Mouse (Mus musculus) lung, embryonic 14.5 days (tissue): Measurements from ENCODE around the gene Rnaseh1. TPM values are rescaled to one million over a fixed set of nuclear protein-coding genes. Genes with fewer than 3 reads are reported as not detected.

Experiments used
- ATAC-seq: fragments of 200-750 bp; cut with Nextera tagmentation; 2 replicates; pipeline ENCODE4 v1.8.0; 2017; ENCODE audit warnings: mild to moderate bottlenecking, moderate TSS enrichment, moderate library complexity; ENCODE audit not compliant: insufficient read depth
- DNase-seq: peaks from one replicate; pipeline ENCODE4 v3.0.0-alpha.2; 2015
- H3K27ac ChIP-seq: fragments of 300-500 bp; sonication (generic); 2 replicates; pipeline ENCODE4 v1.5.1; 2014; ENCODE audit warnings: low read depth, mild to moderate bottlenecking, moderate library complexity
- H3K27me3 ChIP-seq: fragments of 300-500 bp; sonication (generic); 2 replicates; pipeline ENCODE4 v1.6.1; 2014; ENCODE audit warnings: low read length, control low read depth; ENCODE audit not compliant: insufficient read depth
- H3K36me3 ChIP-seq: fragments of 300-500 bp; sonication (generic); 2 replicates; pipeline ENCODE4 v1.6.1; 2014; ENCODE audit warnings: control low read depth; ENCODE audit not compliant: insufficient read depth
- H3K4me1 ChIP-seq: fragments of 300-500 bp; sonication (generic); 2 replicates; pipeline ENCODE4 v1.6.1; 2014; ENCODE audit warnings: antibody characterized with exemption, control low read depth; ENCODE audit not compliant: insufficient read depth
- H3K4me2 ChIP-seq: fragments of 300-500 bp; sonication (generic); 2 replicates; pipeline ENCODE4 v1.6.1; 2014; ENCODE audit warnings: mild to moderate bottlenecking
- H3K4me3 ChIP-seq: fragments of 300-500 bp; sonication (generic); 2 replicates; pipeline ENCODE4 v1.5.1; 2014; ENCODE audit warnings: low read depth, low read length
- H3K9ac ChIP-seq: fragments of 300-500 bp; sonication (generic); 2 replicates; pipeline ENCODE4 v1.6.1; 2014
- H3K9me3 ChIP-seq: fragments of 300-500 bp; sonication (generic); 2 replicates; pipeline ENCODE4 v1.6.1; 2016; ENCODE audit warnings: low read depth, low read length, control low read depth
- CTCF ChIP-seq: IDR thresholded peaks from 2 replicates; pipeline ENCODE4 v1.5.1; 2016; ENCODE audit warnings: antibody characterized with exemption, low read depth
- WGBS: fragments of 180-500 bp; shearing (Covaris S2); extraction: QIAGEN DNeasy Blood & Tissue Kit; methylation state at CpG from one replicate; pipeline ENCODE4 v1.1.7; 2014; 5-methylcytosine and 5-hydroxymethylcytosine counted together
- polyA plus RNA-seq: library from polyadenylated mRNA; unstranded; fragments of >200 nt; fragmentation: Nextera tagmentation; extraction: Ambion mirVana; gene quantifications from 2 replicates; pipeline ENCODE4 v1.2.1, GENCODE M21; 2014

Gene Rnaseh1
- polyA plus RNA-seq, 1 experiment from 2014 or later: 32.8 TPM

DNA sequence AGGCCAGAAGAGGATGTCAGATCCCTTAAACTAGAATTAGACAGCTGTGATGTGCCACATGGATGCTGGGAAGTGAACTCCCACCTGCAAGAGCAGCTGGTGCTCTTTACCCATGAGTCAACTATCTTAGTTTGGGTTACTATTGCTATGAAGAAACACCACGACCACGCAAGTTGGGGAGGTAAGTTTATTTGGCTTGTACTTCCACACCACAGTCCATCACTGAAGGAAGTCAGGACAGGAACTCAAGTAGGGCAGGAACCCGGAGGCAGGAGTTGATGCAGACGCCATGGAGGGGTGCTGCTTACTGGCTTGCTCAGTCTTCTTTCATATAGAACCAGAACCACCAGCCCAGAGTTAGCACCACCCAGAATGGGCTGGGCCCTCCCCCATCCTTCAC, 22.3 kb upstream of the Rnaseh1 start:
- no peak overlapping the region for H3K4me3 ChIP-seq
- H3K4me1 ChIP-seq: peaks cover 7% of the 10 kb centered on the region; the same call in 1 of the 2 replicates
- DNase-seq (no peak), ATAC-seq (no peak)
- H3K27ac ChIP-seq: no peak overlapping the region
- no peaks in the 10 kb centered on the region for H3K27me3 ChIP-seq
- no peak overlapping the region for H3K9ac ChIP-seq
- H3K36me3 ChIP-seq: peaks cover 42% of the 10 kb centered on the region
- no peaks in the 10 kb centered on the region for H3K9me3 ChIP-seq
- no peak overlapping the region for H3K4me2 ChIP-seq
- TF ChIP-seq CTCF: no peak
- WGBS: 38% methylated on average over 4 of the region's 4 CpGs

DNA sequence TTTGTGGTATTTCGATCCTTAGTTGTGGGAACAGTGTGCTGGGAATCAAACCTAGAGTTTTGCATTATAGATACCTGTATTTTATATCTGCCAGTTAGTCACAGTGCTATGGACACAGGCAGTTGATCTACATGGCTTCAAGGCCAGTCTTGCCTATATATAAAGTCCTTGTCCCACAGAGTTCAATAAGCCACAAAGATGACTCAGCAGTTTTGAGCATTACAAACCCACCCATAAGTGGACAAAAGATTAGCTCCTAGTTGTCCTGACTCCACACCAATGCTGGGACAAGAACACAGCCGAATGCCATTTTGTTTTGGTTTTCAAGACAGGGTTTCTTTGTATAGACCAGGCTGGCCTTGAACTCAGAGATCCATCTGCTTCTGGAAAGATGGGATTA, 21.0 kb upstream of the Rnaseh1 start:
- Histone ChIP-seq H3K27me3 (no peaks in the 10 kb centered on the region), H3K27ac (no peak overlapping the region), H3K4me3 (no peak overlapping the region), H3K4me2 (no peak overlapping the region), H3K9ac (no peak overlapping the region), H3K9me3 (no peaks in the 10 kb centered on the region), H3K4me1 (no peaks in the 10 kb centered on the region), H3K36me3 (peaks cover 56% of the 10 kb centered on the region)
- 92% methylated on average over 2 of the region's 2 CpGs for WGBS
- no peak for ATAC-seq
- no peak for DNase-seq
- no peak for TF ChIP-seq CTCF

DNA sequence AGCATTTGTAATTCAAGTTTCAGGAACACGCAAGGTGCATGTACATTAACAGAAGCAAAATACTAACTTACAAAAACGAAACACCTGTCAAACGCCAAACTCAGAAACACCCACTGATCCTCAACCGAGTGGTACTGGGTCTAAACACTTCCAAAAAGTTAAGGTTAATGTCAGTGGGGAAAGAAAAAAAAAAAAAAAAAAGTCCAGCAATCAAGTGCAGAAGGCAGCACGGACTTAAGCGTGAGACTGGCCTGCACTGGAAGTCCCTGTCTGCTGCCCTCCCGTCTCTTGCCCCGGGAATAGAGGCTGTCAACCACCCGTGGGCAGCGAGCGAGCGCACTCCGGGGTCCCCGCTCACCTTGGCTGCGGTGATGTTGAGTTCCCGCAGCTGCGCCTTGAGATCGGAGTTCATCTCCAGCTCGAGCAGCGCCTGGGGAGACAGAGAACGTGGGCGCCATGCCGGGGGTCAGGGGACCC, 14.3 kb upstream of the Rnaseh1 start:
- 2% methylated on average over 23 of the region's 23 CpGs for whole genome bisulfite sequencing
- no peak for TF ChIP-seq CTCF
- ATAC-seq: peak; percentile 12; the same call in 1 of the 2 replicates
- H3K9ac ChIP-seq: peak overlapping the region; percentile 99
- H3K9me3 ChIP-seq: no peaks in the 10 kb centered on the region
- peak; percentile 45 for DNase-seq
- H3K27me3 ChIP-seq: no peaks in the 10 kb centered on the region
- peak overlapping the region; percentile 90 for H3K27ac ChIP-seq
- peaks cover 48% of the 10 kb centered on the region for H3K36me3 ChIP-seq
- H3K4me3 ChIP-seq: peak overlapping the region; percentile 86
- H3K4me2 ChIP-seq: peak overlapping the region; percentile 90
- peaks cover 2% of the 10 kb centered on the region; the same call in 1 of the 2 replicates for H3K4me1 ChIP-seq

DNA sequence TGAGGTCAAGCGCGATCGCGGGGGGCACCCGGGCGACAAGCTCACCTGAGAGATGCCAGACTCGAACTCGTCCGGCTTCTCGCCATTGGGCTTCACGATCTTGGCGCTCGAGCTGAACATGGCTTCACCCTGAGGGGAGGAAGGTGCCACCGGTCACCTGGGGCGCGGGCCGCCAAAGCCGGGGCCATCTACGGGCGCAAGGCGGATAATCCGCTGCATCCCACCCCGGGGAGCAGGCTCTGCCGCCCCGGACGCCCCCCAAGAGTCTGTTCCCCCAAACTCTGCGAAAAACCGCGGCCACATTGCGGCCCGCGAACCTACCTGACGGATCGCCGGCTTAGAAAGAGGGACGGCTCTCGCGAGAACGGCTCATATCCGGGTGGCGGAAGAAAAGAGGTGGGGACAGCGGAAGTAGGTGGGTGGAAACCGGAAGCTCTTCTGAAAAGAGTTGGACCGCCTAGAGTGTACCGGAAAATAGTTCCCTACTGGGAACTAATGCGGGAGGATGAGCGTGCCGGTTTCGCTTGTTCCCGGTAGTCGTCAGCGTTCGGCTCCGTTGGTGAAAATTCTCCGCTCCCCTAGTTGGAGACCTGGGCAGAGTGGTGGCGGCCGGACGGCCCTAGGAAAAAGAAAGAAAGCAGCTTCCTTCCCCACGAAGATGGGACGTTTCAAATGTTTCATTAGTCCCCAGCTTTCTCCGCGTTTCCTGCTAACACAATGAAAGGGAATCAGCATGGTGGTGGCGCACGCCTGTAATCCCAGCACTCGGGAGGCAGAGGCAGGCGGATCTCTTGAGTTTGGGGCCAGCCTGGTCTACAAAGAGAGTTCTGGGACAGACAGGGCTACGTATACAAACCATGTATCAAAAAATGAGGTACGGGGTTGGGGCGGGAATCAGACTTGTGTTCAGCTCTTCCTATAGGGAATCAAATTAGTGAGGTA, 13.6 kb upstream of the Rnaseh1 start, which contains the start of gene Rps7:
Gene Rps7, minus strand, starts transcription at position 419 of the 942 bp plus-strand sequence.
- Histone ChIP-seq H3K4me1 (peaks cover 2% of the 10 kb centered on the region; the same call in 1 of the 2 replicates), H3K27ac (peak within 1 kb of the TSS; percentile 90), H3K4me3 (peak within 1 kb of the TSS; percentile 86), H3K4me2 (peak within 1 kb of the TSS; percentile 90), H3K27me3 (no peaks in the 10 kb centered on the region), H3K9me3 (no peaks in the 10 kb centered on the region), H3K36me3 (peaks cover 41% of the 10 kb centered on the region), H3K9ac (peak within 1 kb of the TSS; percentile 99)
- 4% methylated on average over 68 of the region's 69 CpGs for WGBS
- DNase-seq (peak; percentile 97), ATAC-seq (peak; percentile 97)
- TF ChIP-seq CTCF: no peak

DNA sequence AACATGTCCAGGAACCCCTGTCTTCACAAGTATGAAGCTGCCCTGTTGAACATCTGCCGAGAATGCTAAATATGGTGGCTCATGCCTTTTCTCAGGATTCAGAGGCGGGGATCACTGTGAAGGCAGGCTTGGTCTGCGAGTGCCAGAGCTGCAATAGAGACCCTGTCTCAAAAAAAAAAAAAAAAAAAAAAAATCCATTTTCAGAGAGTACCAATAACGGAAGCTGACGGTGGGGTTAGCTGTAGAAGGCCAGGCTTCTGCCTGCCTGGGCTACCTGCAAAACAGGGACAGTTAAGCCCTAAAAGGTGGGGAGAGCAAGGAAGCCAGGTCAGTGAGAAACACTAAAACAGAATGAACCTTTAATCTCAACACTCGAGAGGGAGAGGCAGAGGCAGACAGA, 12.9 kb upstream of the Rnaseh1 start:
- no peak for ATAC-seq
- H3K27ac ChIP-seq: no peak overlapping the region
- peak overlapping the region; percentile 90 for H3K4me2 ChIP-seq
- TF ChIP-seq CTCF: no peak
- peaks cover 34% of the 10 kb centered on the region for H3K36me3 ChIP-seq
- H3K27me3 ChIP-seq: no peaks in the 10 kb centered on the region
- 81% methylated on average over 6 of the region's 6 CpGs for WGBS
- H3K4me3 ChIP-seq: peak overlapping the region; percentile 86
- H3K4me1 ChIP-seq: peaks cover 2% of the 10 kb centered on the region; the same call in 1 of the 2 replicates
- no peaks in the 10 kb centered on the region for H3K9me3 ChIP-seq
- no peak overlapping the region; the same call in 1 of the 2 replicates for H3K9ac ChIP-seq
- no peak for DNase-seq

DNA sequence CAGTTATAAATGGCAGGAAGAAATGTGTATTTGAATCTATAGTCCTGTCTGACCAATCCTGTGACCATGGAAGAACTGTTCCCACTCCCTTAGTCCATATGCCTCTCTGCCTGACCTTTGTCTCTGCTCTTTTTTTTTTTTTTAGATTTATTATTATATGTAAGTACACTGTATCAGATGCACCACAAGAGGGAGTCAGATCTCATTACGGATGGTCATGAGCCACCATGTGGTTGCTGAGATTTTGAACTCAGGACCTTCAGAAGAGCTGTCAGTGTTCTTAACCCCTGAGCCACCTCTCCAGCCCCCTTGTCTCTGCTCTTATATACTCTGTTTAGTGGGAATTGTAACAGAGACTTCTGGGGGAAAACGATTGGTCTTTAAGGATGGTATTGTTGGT, 10.6 kb upstream of the Rnaseh1 start:
- Histone ChIP-seq H3K4me3 (no peak overlapping the region), H3K27ac (no peak overlapping the region), H3K27me3 (no peaks in the 10 kb centered on the region), H3K36me3 (peaks cover 11% of the 10 kb centered on the region), H3K4me1 (peaks cover 2% of the 10 kb centered on the region; the same call in 1 of the 2 replicates), H3K9ac (no peak overlapping the region), H3K4me2 (no peak overlapping the region), H3K9me3 (no peaks in the 10 kb centered on the region)
- DNase-seq (no peak), ATAC-seq (no peak)
- no peak; the same call in 1 of the 2 replicates for TF ChIP-seq CTCF
- WGBS: 66% methylated on average over 2 of the region's 2 CpGs

DNA sequence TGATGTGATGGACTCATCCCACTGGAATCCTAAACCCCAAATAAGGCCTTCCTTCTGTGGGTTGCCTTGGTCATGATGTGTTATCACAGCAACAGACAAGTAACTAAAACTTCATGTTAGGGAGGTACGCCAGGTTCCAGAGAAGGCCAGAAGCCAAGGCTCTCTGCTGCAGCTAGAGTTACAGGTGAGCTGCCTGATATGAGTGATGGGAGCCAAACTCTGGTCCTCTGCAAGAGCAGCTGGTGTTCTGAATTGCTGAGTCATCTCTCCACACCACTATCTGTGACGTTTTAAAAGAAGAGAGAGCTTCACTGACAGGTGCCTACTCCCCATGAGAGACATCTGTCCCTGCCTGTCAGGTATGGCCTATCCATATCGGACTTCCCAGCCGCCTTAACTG, 13.2 kb downstream of the Rnaseh1 start:
- ATAC-seq (no peak), DNase-seq (no peak)
- Histone ChIP-seq H3K9me3 (no peaks in the 10 kb centered on the region), H3K36me3 (peaks cover 31% of the 10 kb centered on the region), H3K4me2 (no peak overlapping the region), H3K4me1 (peaks cover 7% of the 10 kb centered on the region; the same call in 1 of the 2 replicates), H3K27ac (no peak overlapping the region), H3K9ac (no peak overlapping the region), H3K4me3 (no peak overlapping the region), H3K27me3 (no peaks in the 10 kb centered on the region)
- 83% methylated on average over 4 of the region's 4 CpGs for WGBS
- TF ChIP-seq CTCF: no peak
